Mouse (Mus musculus) neural tube, embryonic 12.5 days (tissue): Measurements from ENCODE around the gene Ace2. TPM values are rescaled to one million over a fixed set of nuclear protein-coding genes. Genes with fewer than 3 reads are reported as not detected.

Experiments
- ATAC-seq: fragments of 200-750 bp; cut with Nextera tagmentation; 2 replicates; pipeline ENCODE4 v1.8.0; 2017; ENCODE audit warnings: low read depth, mild to moderate bottlenecking, moderate TSS enrichment, moderate library complexity; ENCODE audit not compliant: low FRiP score
- H3K27ac ChIP-seq: fragments of 300-500 bp; sonication (generic); 2 replicates; pipeline ENCODE4 v1.5.1; 2016
- H3K27me3 ChIP-seq: fragments of 300-500 bp; sonication (generic); replicated peaks from 2 replicates; pipeline ENCODE4 v1.6.1; 2016; ENCODE audit warnings: mild to moderate bottlenecking
- H3K36me3 ChIP-seq: fragments of 300-500 bp; sonication (generic); 2 replicates; pipeline ENCODE4 v1.6.1; 2016; ENCODE audit warnings: mild to moderate bottlenecking
- H3K4me1 ChIP-seq: fragments of 300-500 bp; sonication (generic); 2 replicates; pipeline ENCODE4 v1.6.1; 2016
- H3K4me2 ChIP-seq: fragments of 300-500 bp; sonication (generic); replicated peaks from 2 replicates; pipeline ENCODE4 v1.6.1; 2016; ENCODE audit warnings: mild to moderate bottlenecking
- H3K4me3 ChIP-seq: fragments of 300-500 bp; sonication (generic); 2 replicates; pipeline ENCODE4 v1.5.1; 2016
- H3K9ac ChIP-seq: fragments of 300-500 bp; sonication (generic); 2 replicates; pipeline ENCODE4 v1.6.1; 2016; ENCODE audit warnings: mild to moderate bottlenecking
- H3K9me3 ChIP-seq: fragments of 300-500 bp; sonication (generic); 2 replicates; pipeline ENCODE4 v1.6.1; 2016; ENCODE audit warnings: mild to moderate bottlenecking
- WGBS: fragments of 180-500 bp; shearing (Covaris S2); methylation state at CpG from one replicate; pipeline ENCODE4 v1.1.7; 2016; 5-methylcytosine and 5-hydroxymethylcytosine counted together
- polyA plus RNA-seq: library from polyadenylated mRNA; unstranded; fragments of >200 nt; fragmentation: Nextera tagmentation; extraction: Ambion mirVana; gene quantifications from 2 replicates; pipeline ENCODE4 v1.2.1, GENCODE M21; 2016

Gene Ace2
- polyA plus RNA-seq, 1 experiment from 2014 or later = not detected

GRCm38 (mm10) chrX:164145463-164146250 lies 6.5 kb downstream of the Ace2 start:
- H3K27me3 ChIP-seq = no peaks in the 10 kb centered on the region
- no peak for ATAC-seq
- H3K27ac ChIP-seq = no peak overlapping the region
- no peaks in the 10 kb centered on the region for H3K4me1 ChIP-seq
- no peak overlapping the region for H3K4me3 ChIP-seq
- H3K9me3 ChIP-seq = no peaks in the 10 kb centered on the region
- no peaks in the 10 kb centered on the region for H3K36me3 ChIP-seq
- H3K9ac ChIP-seq = no peak overlapping the region
- WGBS = 89% methylated on average over 6 of the region's 6 CpGs
- H3K4me2 ChIP-seq = no peak overlapping the region

DNA sequence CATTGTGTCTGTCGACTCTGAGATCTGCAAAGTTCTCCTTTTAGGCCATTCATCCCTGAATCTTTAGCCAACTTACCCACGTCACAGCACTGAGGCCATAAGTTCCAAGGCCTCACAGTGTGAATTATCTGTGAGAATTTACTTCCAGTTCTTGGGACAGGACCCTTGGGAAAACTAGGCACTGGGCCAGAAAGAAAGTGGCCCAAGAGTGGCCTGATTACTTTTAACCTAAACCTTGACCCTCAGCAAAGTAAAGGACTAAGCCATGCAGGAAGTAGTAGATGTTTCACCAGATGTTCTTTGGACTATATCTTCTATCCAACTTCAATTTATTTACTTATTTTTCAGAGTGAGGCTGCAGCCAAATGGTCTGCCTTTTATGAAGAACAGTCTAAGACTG lies 13.6 kb downstream of the Ace2 start:
- Histone ChIP-seq H3K27me3 (no peaks in the 10 kb centered on the region), H3K36me3 (no peaks in the 10 kb centered on the region), H3K9ac (no peak overlapping the region), H3K4me1 (no peaks in the 10 kb centered on the region), H3K4me3 (no peak overlapping the region), H3K9me3 (no peaks in the 10 kb centered on the region), H3K27ac (no peak overlapping the region), H3K4me2 (no peak overlapping the region)
- 56% methylated on average over 2 of the region's 2 CpGs for WGBS
- ATAC-seq = no peak

DNA sequence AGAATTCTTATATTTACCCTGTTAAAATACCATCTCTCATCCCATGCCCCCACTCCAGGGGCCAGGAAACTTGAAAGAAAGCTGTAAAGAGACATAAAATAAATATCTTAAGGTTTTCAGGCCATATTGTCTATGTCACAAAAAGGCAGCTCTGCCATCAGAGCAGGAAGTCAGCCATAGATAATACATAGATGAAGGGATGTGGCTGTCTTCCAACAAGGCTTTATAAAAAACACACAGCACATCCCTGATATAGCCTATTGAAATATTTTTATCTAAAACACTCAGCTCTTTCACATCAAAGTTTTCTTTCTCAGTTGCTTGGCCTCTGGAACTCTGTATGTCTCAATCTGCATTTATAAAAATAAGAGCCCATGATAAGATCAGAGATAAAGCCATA lies 14.5 kb downstream of the Ace2 start:
- no peak overlapping the region for H3K27ac ChIP-seq
- no peaks in the 10 kb centered on the region for H3K9me3 ChIP-seq
- no peak overlapping the region for H3K9ac ChIP-seq
- no peaks in the 10 kb centered on the region for H3K36me3 ChIP-seq
- no peaks in the 10 kb centered on the region for H3K27me3 ChIP-seq
- ATAC-seq = no peak
- H3K4me2 ChIP-seq = no peak overlapping the region
- no peaks in the 10 kb centered on the region for H3K4me1 ChIP-seq
- no peak overlapping the region for H3K4me3 ChIP-seq

- 79% methylated on average over 5 of the region's 5 CpGs for WGBS
- Histone ChIP-seq H3K9me3 (no peaks in the 10 kb centered on the region), H3K36me3 (no peaks in the 10 kb centered on the region), H3K4me3 (no peak overlapping the region), H3K9ac (no peak overlapping the region), H3K27ac (no peak overlapping the region), H3K27me3 (no peaks in the 10 kb centered on the region), H3K4me1 (no peaks in the 10 kb centered on the region), H3K4me2 (no peak overlapping the region)
- ATAC-seq = no peak
Measured at GRCm38 (mm10) chrX:164154594-164154993, 15.5 kb downstream of the Ace2 start.

- Histone ChIP-seq H3K9ac (no peak overlapping the region), H3K4me2 (no peak overlapping the region), H3K9me3 (no peaks in the 10 kb centered on the region), H3K4me3 (no peak overlapping the region), H3K4me1 (no peaks in the 10 kb centered on the region), H3K27ac (no peak overlapping the region), H3K27me3 (no peaks in the 10 kb centered on the region), H3K36me3 (no peaks in the 10 kb centered on the region)
- WGBS = 78% methylated on average over 1 of the region's 1 CpGs
- no peak for ATAC-seq
Measured at GRCm38 (mm10) chrX:164164681-164165080, 25.5 kb downstream of the Ace2 start.

DNA sequence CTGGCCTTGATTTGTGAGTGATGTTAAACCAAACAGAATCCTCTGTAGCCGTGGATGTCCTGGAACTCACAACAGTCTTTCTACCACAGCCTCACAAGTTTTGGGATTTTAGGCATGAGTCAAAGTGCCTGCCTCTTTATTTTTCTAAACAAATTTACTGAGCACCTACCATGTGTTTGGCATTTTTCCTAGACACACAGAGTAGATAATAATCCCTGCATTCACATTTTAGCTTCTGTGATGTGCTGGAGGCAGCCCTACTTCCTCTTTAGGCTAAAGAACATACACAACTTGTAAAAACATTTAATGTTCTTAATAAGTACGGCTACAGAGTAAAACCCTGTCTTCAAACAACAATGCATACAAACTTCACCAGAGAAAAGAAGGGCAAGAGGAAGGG lies 31.9 kb downstream of the Ace2 start:
- Histone ChIP-seq H3K9ac (no peak overlapping the region), H3K4me3 (no peak overlapping the region), H3K4me1 (no peaks in the 10 kb centered on the region), H3K27me3 (0 out of 2 replicates have a peak, but pooled peaks cover 3% of the 10 kb centered on the region), H3K4me2 (no peak overlapping the region), H3K9me3 (no peaks in the 10 kb centered on the region), H3K27ac (no peak overlapping the region), H3K36me3 (no peaks in the 10 kb centered on the region)
- ATAC-seq = no peak
- 80% methylated on average over 2 of the region's 2 CpGs for WGBS

GRCm38 (mm10) chrX:164173880-164174279 lies 34.7 kb downstream of the Ace2 start:
- H3K4me3 ChIP-seq = no peak overlapping the region
- H3K4me1 ChIP-seq = no peaks in the 10 kb centered on the region
- 0 out of 2 replicates have a peak, but pooled peaks cover 3% of the 10 kb centered on the region for H3K27me3 ChIP-seq
- ATAC-seq = no peak
- no peak overlapping the region for H3K9ac ChIP-seq
- H3K4me2 ChIP-seq = no peak overlapping the region
- H3K9me3 ChIP-seq = no peaks in the 10 kb centered on the region
- 87% methylated on average over 4 of the region's 4 CpGs for WGBS
- no peak overlapping the region for H3K27ac ChIP-seq
- no peaks in the 10 kb centered on the region for H3K36me3 ChIP-seq

DNA sequence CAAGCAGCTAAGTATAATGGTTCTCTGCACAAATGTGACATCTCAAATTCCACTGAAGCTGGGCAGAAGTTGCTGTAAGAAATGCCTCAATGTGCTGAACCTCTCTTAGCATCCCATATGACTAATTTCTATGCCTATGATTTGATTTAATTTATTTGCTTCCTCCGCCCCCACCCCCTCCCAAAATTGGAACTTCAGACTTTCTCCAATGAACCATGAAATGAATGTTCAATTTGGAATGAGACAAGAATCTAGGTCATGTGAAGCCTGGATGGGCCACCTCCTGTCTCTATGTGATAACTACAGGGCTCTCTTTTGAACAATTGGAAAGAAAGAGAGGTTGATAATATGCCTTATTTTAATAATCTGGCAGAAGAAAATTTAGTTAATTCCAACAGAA lies 36.2 kb downstream of the Ace2 start:
- Histone ChIP-seq H3K4me1 (no peaks in the 10 kb centered on the region), H3K9ac (no peak overlapping the region), H3K36me3 (no peaks in the 10 kb centered on the region), H3K27ac (no peak overlapping the region), H3K9me3 (no peaks in the 10 kb centered on the region), H3K4me2 (no peak overlapping the region), H3K4me3 (no peak overlapping the region), H3K27me3 (0 out of 2 replicates have a peak, but pooled peaks cover 3% of the 10 kb centered on the region)
- WGBS = 82% methylated on average over 1 of the region's 1 CpGs
- ATAC-seq = no peak

- Histone ChIP-seq H3K27me3 (0 out of 2 replicates have a peak, but pooled peaks cover 3% of the 10 kb centered on the region), H3K9me3 (no peaks in the 10 kb centered on the region), H3K27ac (no peak overlapping the region), H3K36me3 (no peaks in the 10 kb centered on the region), H3K4me1 (no peaks in the 10 kb centered on the region), H3K4me2 (no peak overlapping the region), H3K9ac (no peak overlapping the region), H3K4me3 (no peak overlapping the region)
- 59% methylated on average over 2 of the region's 2 CpGs for WGBS
- no peak for ATAC-seq
Measured at GRCm38 (mm10) chrX:164175780-164176179, 36.6 kb downstream of the Ace2 start.

- no peaks in the 10 kb centered on the region for H3K9me3 ChIP-seq
- 85% methylated on average over 2 of the region's 2 CpGs for WGBS
- H3K9ac ChIP-seq = no peak overlapping the region
- H3K4me3 ChIP-seq = no peak overlapping the region
- H3K36me3 ChIP-seq = no peaks in the 10 kb centered on the region
- no peak overlapping the region for H3K27ac ChIP-seq
- H3K27me3 ChIP-seq = peaks cover 3% of the 10 kb centered on the region; the same call in 1 of the 2 replicates
- H3K4me1 ChIP-seq = no peaks in the 10 kb centered on the region
- ATAC-seq = no peak
- H3K4me2 ChIP-seq = no peak overlapping the region
Measured at GRCm38 (mm10) chrX:164178856-164179255, 39.7 kb downstream of the Ace2 start.

GRCm38 (mm10) chrX:164179746-164180145 lies 40.6 kb downstream of the Ace2 start:
- no peak for ATAC-seq
- H3K4me1 ChIP-seq = no peaks in the 10 kb centered on the region
- H3K9me3 ChIP-seq = no peaks in the 10 kb centered on the region
- no peak overlapping the region for H3K9ac ChIP-seq
- WGBS = 9% methylated on average over 3 of the region's 3 CpGs
- no peaks in the 10 kb centered on the region for H3K36me3 ChIP-seq
- no peak overlapping the region for H3K4me2 ChIP-seq
- no peak overlapping the region for H3K27ac ChIP-seq
- no peaks in the 10 kb centered on the region; the same call in 1 of the 2 replicates for H3K27me3 ChIP-seq
- no peak overlapping the region for H3K4me3 ChIP-seq

DNA sequence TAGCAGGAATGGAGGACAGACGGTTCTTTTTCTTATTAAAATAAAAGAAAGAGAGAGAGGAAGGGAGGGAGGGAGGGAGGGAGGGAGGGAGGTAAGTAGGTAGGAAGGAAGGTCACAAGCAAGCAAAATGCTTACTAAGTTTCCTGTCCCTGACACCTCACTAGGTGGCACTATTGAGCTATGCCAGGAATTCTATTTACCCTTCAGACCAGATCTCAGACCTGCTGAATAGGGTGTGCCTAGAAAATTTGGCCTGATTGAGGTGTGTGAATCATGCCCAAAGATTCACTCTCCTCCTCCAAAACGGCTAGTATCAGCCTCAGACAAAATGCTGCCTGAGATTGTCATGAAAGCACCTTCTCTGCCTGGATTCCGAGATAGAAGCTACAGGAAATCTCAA lies 44.7 kb downstream of the Ace2 start:
- WGBS = 45% methylated on average over 3 of the region's 3 CpGs
- H3K36me3 ChIP-seq = no peaks in the 10 kb centered on the region
- no peaks in the 10 kb centered on the region for H3K9me3 ChIP-seq
- H3K9ac ChIP-seq = no peak overlapping the region
- no peak overlapping the region for H3K4me2 ChIP-seq
- no peaks in the 10 kb centered on the region for H3K4me1 ChIP-seq
- H3K4me3 ChIP-seq = no peak overlapping the region
- H3K27ac ChIP-seq = no peak overlapping the region
- H3K27me3 ChIP-seq = no peaks in the 10 kb centered on the region; the same call in 1 of the 2 replicates
- no peak; the same call in 1 of the 2 replicates for ATAC-seq

DNA sequence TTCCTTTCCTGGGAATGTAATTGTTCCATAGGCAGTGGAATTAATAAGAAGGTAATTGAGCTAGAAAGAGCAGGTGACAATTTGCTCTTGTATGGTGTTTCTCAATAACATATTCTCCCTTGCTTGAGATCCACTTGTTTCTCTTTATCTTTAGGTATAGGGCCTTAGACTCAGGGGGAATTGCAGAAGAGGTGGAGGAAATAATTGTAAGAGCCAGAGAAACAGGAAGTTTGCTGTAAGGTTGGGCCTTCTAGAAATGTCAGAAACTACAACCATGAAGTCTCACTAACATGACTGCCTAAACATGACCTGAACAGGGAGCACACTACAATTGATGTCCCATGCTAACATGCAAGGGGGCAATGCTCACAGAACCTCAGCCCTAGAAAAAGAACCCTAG lies 50.7 kb downstream of the Ace2 start:
- no peaks in the 10 kb centered on the region for H3K27me3 ChIP-seq
- no peak overlapping the region for H3K4me2 ChIP-seq
- no peak for ATAC-seq

More for the DNA sequence above, 50.7 kb downstream of the Ace2 start:
- Histone ChIP-seq H3K27ac (no peak overlapping the region), H3K4me1 (no peaks in the 10 kb centered on the region), H3K36me3 (no peaks in the 10 kb centered on the region), H3K9ac (no peak overlapping the region), H3K4me3 (no peak overlapping the region), H3K9me3 (no peaks in the 10 kb centered on the region)
